Mouse (Mus musculus) forebrain, embryonic 11.5 days (tissue): ENCODE data around the gene Rrp15. TPM values are rescaled to one million over a fixed set of nuclear protein-coding genes. Genes with fewer than 3 reads are reported as not detected.

Source experiments
- ATAC-seq: fragments of 200-750 bp; cut with Nextera tagmentation; replicated peaks from 2 replicates; pipeline ENCODE4 v1.8.0; 2017; ENCODE audit warnings: moderate TSS enrichment; ENCODE audit not compliant: low FRiP score
- DNase-seq: peaks from one replicate; pipeline ENCODE4 v3.0.0-alpha.2; 2017; ENCODE audit warnings: low spot score
- H3K27ac ChIP-seq: fragments of 300-500 bp; sonication (generic); 2 replicates; pipeline ENCODE4 v1.5.1; 2014; ENCODE audit warnings: low read depth, low read length
- H3K27me3 ChIP-seq: fragments of 300-500 bp; sonication (generic); 2 replicates; pipeline ENCODE4 v1.6.1; 2014; ENCODE audit warnings: mild to moderate bottlenecking, low read length, mixed read lengths; ENCODE audit not compliant: control insufficient read depth, insufficient read depth
- H3K36me3 ChIP-seq: fragments of 300-500 bp; sonication (generic); 2 replicates; pipeline ENCODE4 v1.6.1; 2014; ENCODE audit warnings: mild to moderate bottlenecking, low read length, moderate library complexity, mixed read lengths; ENCODE audit not compliant: control insufficient read depth, insufficient read depth
- H3K4me1 ChIP-seq: fragments of 300-500 bp; sonication (generic); replicated peaks from 2 replicates; pipeline ENCODE4 v1.6.1; 2014; ENCODE audit warnings: low read length, mixed read lengths; ENCODE audit not compliant: control insufficient read depth, insufficient read depth
- H3K4me2 ChIP-seq: fragments of 300-500 bp; sonication (generic); 2 replicates; pipeline ENCODE4 v1.6.1; 2014; ENCODE audit warnings: low read depth, mild to moderate bottlenecking, low read length, moderate library complexity, mixed read lengths; ENCODE audit not compliant: severe bottlenecking
- H3K4me3 ChIP-seq: fragments of 300-500 bp; sonication (generic); 2 replicates; pipeline ENCODE4 v1.5.1; 2014; ENCODE audit warnings: low read depth, low read length
- H3K9ac ChIP-seq: fragments of 300-500 bp; sonication (generic); 2 replicates; pipeline ENCODE4 v1.6.1; 2014; ENCODE audit warnings: low read length
- H3K9me3 ChIP-seq: fragments of 300-500 bp; sonication (generic); 2 replicates; pipeline ENCODE4 v1.6.1; 2016; ENCODE audit warnings: low read length, mixed read lengths; ENCODE audit not compliant: control insufficient read depth
- WGBS: fragments of 180-500 bp; shearing (Covaris S2); extraction: QIAGEN DNeasy Blood & Tissue Kit; methylation state at CpG from one replicate; pipeline ENCODE4 v1.1.7; 2014; 5-methylcytosine and 5-hydroxymethylcytosine counted together
- polyA plus RNA-seq: library from polyadenylated mRNA; unstranded; fragments of >200 nt; fragmentation: Nextera tagmentation; extraction: Ambion mirVana; gene quantifications from 2 replicates; pipeline ENCODE4 v1.2.1, GENCODE M21; 2014

Rrp15 gene
- polyA plus RNA-seq, 1 experiment from 2014 or later: 69.4 TPM

DNA sequence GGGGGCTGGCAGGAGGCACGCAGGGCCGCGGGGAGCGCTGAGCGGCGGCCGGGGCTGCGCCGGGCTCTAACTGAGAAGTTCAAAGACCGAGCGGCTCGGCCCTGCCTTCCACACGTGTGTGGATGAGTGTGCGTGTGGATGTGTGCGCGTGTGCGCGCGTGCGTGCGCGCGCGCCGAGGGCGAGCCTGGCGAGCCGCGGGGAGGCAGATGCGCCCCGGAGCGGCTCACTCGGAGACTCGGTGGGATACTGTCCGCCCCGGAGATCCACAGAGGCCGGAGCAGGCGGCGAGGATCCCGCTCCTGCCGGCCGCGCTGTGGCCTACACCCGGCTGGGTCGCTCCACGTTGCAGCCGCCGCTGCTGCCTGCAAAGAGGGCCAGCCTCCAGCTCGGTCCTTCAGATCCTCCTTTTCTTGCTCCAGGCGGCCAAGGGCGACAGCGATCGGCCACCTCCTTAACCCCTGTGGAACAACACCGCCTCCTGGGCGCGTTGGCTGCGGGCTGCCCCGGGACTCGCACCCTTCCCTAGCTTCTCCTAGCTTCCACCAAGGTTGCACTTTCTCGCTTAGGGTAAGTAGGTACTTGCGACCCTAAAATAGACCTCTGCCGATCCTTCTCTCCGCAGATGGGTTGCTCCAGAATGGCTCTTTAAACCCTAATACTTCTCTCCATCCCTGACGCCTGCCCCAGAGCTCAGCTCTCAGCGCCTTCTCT is 43.8 kb downstream of the Rrp15 start:
- peak; percentile 79 for ATAC-seq
- WGBS: under 1% methylated on average over 48 of the region's 65 CpGs
- Histone ChIP-seq H3K4me2 (peak overlapping the region; percentile 90), H3K27ac (peak overlapping the region; percentile 34; the same call in 1 of the 2 replicates), H3K9ac (peak overlapping the region; percentile 69), H3K4me3 (peak overlapping the region; percentile 62), H3K27me3 (peaks cover 2% of the 10 kb centered on the region; the same call in 1 of the 2 replicates), H3K4me1 (no peaks in the 10 kb centered on the region), H3K9me3 (no peaks in the 10 kb centered on the region), H3K36me3 (no peaks in the 10 kb centered on the region)
- peak; percentile 80 for DNase-seq

DNA sequence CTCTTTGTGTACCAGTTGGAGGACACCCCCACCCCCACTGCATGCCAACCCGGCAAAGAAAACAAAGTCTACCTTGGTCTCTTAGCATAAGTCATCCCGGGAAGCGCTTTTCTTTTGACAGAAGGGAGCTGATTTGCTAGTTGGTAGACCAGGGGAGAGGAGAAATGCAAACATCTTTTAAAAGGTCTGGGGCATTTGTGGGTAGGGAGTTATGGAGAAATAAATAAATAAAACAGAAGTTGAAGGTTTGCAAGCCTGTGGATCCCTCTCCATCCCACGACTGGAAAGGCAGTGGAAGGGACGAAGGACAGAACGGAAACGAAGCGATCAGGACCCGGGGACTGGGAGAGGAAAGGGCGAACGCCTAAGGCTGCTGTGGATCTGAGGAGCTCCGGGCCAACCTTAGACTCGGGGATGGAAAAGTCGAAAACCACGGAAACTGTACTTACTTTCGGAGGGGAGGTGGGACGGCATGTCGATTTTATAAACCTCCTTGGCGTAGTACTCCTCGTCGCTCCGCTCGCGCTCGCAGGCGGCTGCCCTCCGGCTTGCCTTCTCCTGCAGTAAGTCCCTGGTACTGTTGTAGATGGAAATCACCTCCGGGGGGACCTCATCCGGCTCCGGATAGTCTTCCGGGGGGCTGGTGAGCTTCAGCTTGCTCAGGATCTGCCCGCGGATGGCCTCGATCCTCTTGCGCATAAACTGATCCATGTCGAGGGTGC is 45.0 kb downstream of the Rrp15 start:
- under 1% methylated on average over 36 of the region's 36 CpGs for WGBS
- ATAC-seq: 0 out of 2 replicates have a peak, but pooled peaks have one; percentile 8
- H3K27ac ChIP-seq: no peak overlapping the region

DNA sequence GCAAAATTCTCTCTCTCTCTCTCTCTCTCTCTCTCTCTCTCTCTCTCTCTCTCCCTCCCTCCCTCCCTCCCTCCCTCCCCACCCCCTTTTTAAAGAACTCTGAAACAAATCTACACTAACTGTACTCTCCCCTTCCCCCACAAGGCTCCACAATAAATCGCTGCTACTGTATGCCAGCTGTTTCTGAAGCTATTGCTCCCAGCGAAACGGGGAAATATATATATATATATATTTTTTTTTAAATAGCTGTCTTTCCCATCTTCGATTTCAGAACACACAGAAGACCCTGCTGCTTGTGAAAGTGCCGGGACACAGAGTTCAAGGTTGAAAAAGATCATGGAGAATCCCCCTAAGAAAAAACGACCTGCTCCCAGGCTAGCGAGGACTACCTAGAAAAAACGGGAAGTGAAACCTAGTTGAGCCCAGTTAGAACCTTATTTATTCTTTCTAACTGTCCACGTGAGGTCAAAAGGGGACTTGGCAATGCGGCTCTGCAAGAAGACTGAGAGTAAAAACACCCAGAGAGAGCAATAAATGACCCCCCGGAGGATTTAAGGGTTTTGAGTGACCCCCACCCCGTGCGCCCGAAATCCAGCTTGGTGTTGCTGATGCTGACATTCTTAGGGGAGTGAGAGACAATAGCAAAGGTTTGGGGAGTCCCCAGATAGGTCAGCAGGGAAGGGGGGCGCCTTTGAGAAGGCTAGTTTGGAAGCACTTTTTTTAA is 45.7 kb downstream of the Rrp15 start:
- no peaks in the 10 kb centered on the region for H3K36me3 ChIP-seq
- H3K4me2 ChIP-seq: peak overlapping the region; percentile 90
- H3K9ac ChIP-seq: peak overlapping the region; percentile 69
- H3K27ac ChIP-seq: no peak overlapping the region
- WGBS: 1% methylated on average over 15 of the region's 15 CpGs
- ATAC-seq (no peak), DNase-seq (no peak)
- H3K4me1 ChIP-seq: no peaks in the 10 kb centered on the region
- no peaks in the 10 kb centered on the region for H3K9me3 ChIP-seq
- peaks cover 2% of the 10 kb centered on the region; the same call in 1 of the 2 replicates for H3K27me3 ChIP-seq
- peak overlapping the region; percentile 62 for H3K4me3 ChIP-seq

More for the DNA sequence above, 45.0 kb downstream of the Rrp15 start:
- no peaks in the 10 kb centered on the region for H3K9me3 ChIP-seq
- peak overlapping the region; percentile 90 for H3K4me2 ChIP-seq
- peak overlapping the region; percentile 69 for H3K9ac ChIP-seq
- no peaks in the 10 kb centered on the region for H3K4me1 ChIP-seq
- H3K27me3 ChIP-seq: peaks cover 2% of the 10 kb centered on the region; the same call in 1 of the 2 replicates
- H3K4me3 ChIP-seq: peak overlapping the region; percentile 62
- H3K36me3 ChIP-seq: no peaks in the 10 kb centered on the region
- DNase-seq: peak; percentile 76

DNA sequence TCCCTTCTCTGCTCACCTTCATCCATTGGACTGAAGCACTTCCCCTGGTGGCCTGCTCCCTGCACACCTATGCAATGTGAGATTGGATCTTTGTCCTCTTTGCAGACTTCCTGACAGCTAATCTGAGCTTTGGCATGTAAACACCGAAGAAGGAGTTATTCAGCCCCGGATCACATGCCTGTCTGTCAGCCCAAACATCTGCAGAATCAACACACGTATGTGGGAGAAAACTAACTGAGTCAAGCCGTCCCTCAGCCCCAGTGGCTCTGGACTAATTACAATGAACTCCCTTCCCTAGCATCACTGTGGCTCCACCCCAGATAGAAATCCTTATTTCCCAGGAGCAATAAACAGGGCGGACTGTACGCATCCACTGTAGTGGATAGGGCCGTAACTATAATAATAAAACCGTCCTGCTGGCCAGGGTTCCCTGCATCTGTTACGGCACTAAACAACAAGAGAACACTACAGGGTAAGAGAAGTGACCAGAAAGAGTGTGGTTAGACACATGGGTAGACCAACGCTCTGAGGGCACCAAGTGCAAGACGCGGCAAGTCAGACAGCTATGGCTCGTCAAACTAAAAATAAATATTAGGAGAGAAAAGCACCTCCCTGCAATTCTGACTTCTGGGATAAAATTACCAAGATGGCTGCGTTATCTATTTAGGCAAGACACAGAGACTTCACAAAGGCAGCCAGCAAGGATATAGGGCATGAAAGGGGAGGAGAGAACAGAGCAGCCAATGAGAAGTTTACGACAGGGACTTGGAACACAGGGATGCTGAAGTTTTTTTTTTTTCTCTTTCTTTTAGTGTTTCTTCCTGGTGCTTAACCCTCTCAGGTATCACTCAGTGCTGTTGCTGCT is 46.5 kb downstream of the Rrp15 start:
- WGBS: 25% methylated on average over 15 of the region's 15 CpGs
- DNase-seq: no peak
- no peaks in the 10 kb centered on the region for H3K9me3 ChIP-seq
- no peak overlapping the region for H3K27ac ChIP-seq
- H3K4me2 ChIP-seq: peak overlapping the region; percentile 90; the same call in 1 of the 2 replicates
- ATAC-seq: no peak
- peak overlapping the region; percentile 62 for H3K4me3 ChIP-seq
- H3K27me3 ChIP-seq: peaks cover 2% of the 10 kb centered on the region; the same call in 1 of the 2 replicates
- no peaks in the 10 kb centered on the region for H3K36me3 ChIP-seq
- no peak overlapping the region for H3K9ac ChIP-seq
- no peaks in the 10 kb centered on the region for H3K4me1 ChIP-seq

DNA sequence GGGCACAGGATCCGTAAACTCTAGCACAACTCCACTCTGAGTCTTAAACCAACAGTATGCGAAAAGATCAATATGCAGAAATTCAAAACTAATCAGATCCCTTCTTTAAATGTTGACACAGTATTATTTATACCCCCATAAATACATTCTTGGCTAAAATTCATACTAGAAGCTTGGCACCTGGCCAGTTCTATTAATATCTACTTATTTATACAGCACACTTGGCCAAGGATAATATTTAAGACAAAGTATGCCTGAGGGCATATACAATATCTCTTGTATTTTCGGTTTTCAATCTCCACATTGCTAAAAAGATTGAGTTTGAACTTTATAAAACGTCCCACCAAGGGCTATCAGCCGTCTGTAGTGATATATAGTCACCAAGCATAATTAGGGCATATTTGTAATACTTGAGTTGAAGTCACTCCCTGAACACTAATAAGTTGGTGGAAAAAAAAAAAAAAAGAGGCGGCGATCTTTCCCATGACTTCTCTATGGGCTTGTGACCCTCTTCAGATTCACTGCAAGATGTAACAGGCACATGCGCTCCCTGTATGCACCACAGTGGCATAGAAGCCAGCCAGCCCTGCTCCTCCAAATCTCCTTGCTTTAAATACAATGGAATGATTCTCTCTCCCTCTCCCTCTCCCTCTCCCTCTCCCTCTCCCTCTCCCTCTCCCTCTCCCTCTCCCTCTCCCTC is 47.8 kb downstream of the Rrp15 start:
- WGBS: 69% methylated on average over 8 of the region's 8 CpGs
- ATAC-seq (no peak), DNase-seq (no peak)
- no peaks in the 10 kb centered on the region for H3K36me3 ChIP-seq
- no peak overlapping the region for H3K9ac ChIP-seq
- H3K27me3 ChIP-seq: peaks cover 2% of the 10 kb centered on the region; the same call in 1 of the 2 replicates
- no peak overlapping the region for H3K4me2 ChIP-seq
- H3K9me3 ChIP-seq: no peaks in the 10 kb centered on the region
- H3K4me1 ChIP-seq: no peaks in the 10 kb centered on the region
- no peak overlapping the region for H3K27ac ChIP-seq
- no peak overlapping the region for H3K4me3 ChIP-seq

DNA sequence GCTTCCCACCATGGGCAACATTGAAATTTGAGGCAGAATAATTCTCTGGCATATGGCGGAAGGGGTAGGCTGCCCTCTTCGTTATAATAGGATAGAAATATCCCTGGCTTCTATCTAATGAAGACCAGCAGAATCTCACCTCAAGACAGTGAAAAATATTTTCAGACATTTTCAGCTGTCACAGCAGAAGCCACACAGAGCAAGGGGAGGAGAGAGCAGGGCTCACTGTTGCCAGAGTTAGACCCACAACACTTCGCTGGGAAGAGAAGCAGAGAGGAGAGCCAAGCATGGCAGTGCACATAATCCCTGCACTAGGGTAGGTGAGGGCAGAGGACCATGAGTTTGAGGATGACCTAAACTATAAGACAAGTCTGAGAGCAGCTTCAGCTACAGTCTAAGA is 48.7 kb downstream of the Rrp15 start:
- Histone ChIP-seq H3K4me1 (no peaks in the 10 kb centered on the region), H3K27me3 (peaks cover 2% of the 10 kb centered on the region; the same call in 1 of the 2 replicates), H3K4me3 (no peak overlapping the region), H3K4me2 (no peak overlapping the region), H3K9me3 (no peaks in the 10 kb centered on the region), H3K9ac (no peak overlapping the region), H3K27ac (no peak overlapping the region), H3K36me3 (no peaks in the 10 kb centered on the region)
- ATAC-seq (no peak), DNase-seq (no peak)
- 90% methylated on average over 3 of the region's 3 CpGs for WGBS

DNA sequence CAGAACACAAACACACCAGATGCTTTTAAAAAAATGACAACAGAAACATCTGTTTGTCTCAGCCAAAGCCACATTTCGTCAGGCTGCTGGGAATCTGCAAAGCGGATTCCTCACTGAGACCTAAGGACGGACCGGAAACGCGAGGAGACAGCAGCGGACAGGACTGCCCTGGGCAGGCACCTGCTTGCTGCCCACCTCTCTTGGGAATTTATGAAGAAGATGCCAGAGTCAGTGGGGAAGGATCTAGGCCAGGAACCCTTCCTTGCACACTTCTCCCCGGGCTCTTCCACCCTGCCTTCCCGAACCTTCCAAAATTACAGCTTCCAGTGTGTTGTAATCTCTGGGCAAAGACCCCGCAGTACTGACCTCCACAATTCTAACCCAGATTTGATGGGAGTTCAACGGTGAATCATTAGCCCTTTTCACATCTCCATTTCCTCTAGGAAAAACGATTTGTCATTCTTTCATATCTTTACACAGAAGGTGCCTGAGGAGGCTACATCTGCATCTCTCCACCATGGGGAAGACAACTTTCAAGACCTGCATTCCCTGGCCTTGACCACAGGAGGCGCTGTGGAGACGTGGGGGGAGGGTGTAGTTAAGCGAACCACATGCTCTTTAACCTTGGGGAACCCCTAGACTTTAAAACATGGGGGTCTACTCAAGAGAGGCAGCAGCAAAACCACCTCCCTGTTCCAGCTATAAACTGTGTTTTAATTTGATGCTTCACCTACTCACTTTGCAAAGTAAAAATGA is 50.4 kb downstream of the Rrp15 start:
- DNase-seq (no peak), ATAC-seq (no peak)
- Histone ChIP-seq H3K27me3 (peaks cover 2% of the 10 kb centered on the region; the same call in 1 of the 2 replicates), H3K4me3 (no peak overlapping the region), H3K9me3 (no peaks in the 10 kb centered on the region), H3K27ac (no peak overlapping the region), H3K36me3 (no peaks in the 10 kb centered on the region), H3K4me1 (no peaks in the 10 kb centered on the region), H3K4me2 (no peak overlapping the region), H3K9ac (no peak overlapping the region)
- 81% methylated on average over 15 of the region's 15 CpGs for WGBS
